Mouse (Mus musculus) layer of hippocampus, postnatal 36 days (tissue): ENCODE results near the gene Tcf7l1. TPM values are rescaled to one million over a fixed set of nuclear protein-coding genes. Genes with fewer than 3 reads are reported as not detected.

Experiments used
- DNase-seq, 2 experiments: peaks; one replicate each; pipeline ENCODE4 v3.0.0; 2022
- total RNA-seq, 2 experiments: library from RNA; stranded (reverse); gene quantifications; 2 replicates each; pipeline ENCODE4 v1.2.3; 2021

Tcf7l1 gene
- total RNA-seq, 2 experiments from 2014 or later: 2.9 to 3.6 TPM

DNA sequence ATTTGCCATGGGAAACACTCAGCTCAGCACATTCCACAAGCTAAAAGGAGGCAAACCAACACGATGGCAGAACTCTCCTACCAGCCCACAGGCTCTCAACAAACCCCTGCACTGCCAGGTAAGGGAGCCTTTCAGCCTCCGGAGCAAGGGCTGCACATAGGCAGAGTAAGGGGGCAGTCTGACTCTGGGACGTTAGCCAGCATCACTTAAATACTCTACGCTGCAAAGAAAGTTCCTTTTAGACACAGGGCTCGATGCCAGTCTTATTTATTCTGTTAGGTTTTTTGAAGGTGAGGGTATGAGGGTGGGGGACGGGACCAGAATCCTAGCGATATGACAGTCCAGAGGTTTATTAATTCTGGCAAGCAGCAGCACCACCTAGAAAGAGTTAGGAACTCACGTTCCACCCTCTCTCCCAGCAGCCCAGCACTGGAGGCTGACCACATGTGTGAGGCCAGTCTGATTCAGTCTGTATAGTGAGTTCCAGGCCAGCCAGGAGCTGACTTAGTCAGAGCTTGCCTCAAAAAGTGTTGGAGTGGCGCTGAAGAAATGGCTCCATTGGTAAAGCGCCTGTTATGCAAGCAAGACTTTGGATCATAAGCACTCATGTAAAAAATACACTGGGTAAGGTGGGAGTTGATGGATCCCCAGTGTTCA lies 44.8 kb downstream of the Tcf7l1 start:
- DNase-seq: no peak

- DNase-seq: no peak
Observed at GRCm38 (mm10) chr6:72743624-72744041, 45.4 kb downstream of the Tcf7l1 start.

- DNase-seq: no peak
Observed at GRCm38 (mm10) chr6:72742331-72742730, 46.7 kb downstream of the Tcf7l1 start.

- DNase-seq: no peak
Observed at GRCm38 (mm10) chr6:72740596-72741421, 48.2 kb downstream of the Tcf7l1 start.

DNA sequence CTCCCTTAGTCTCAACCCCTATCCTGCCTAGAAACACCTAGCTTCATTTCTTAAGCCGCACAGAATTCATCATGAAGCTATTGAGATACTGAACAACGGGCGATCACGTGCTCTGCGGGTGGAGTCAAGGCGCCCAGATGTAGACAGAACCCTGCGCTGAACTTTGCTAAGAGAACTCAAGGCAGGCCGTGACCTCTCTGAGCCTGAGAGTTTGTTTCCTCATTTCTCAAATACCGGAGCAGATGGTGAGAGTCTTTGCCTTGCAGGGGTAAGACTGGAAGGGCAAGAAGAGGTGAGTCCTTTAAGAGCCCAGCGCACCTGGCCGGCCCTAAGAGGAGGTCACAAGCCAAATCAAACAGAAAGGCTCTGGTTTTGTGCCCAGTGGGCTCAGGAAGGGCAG lies 52.2 kb downstream of the Tcf7l1 start:
- no peak for DNase-seq

- no peak for DNase-seq
Observed at GRCm38 (mm10) chr6:72735206-72735605, 53.8 kb downstream of the Tcf7l1 start.

- DNase-seq: no peak
Observed at GRCm38 (mm10) chr6:72733375-72733774, 55.7 kb downstream of the Tcf7l1 start.

GRCm38 (mm10) chr6:72732109-72732508 lies 56.9 kb downstream of the Tcf7l1 start:
- no peak for DNase-seq

GRCm38 (mm10) chr6:72730560-72730849 lies 58.5 kb downstream of the Tcf7l1 start:
- peak; percentile 12 to 42 for DNase-seq

DNA sequence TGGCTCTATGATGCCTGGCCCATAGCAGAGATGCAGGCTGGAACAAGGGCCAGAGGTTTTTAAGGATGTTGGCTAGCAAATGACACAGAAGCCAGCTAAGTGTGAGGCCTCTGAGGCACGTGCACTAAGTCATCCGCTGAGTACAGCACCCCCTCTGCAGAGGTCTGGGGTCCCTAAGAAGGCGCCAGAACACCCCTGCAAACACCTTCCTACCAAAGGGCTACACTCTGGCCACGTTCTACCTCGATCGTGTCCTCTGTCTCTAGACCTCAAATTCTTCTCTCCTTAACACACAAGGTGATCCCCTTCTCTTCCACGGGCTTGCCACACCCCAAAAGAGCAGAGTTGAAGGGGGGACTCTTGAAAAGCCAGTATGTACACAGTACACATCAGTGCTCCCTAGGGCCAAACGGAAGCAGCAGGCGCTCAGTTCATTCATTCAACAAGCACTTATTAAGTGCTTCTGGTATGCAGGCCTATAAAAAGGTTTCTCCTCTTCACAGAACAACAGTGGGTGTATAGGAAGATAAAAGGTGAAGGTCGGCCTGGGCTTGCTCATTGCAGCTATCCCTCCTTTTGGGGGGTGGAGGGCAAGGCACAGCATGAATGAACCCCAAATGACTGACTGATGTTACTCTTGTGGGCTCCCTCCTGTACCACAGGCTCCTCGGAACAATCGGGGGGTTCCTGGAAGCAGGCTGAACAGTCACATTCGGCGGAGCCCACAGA lies 59.1 kb downstream of the Tcf7l1 start:
- DNase-seq: no peak

GRCm38 (mm10) chr6:72727826-72728225 lies 61.2 kb downstream of the Tcf7l1 start:
- no peak for DNase-seq

- DNase-seq: no peak
Observed at GRCm38 (mm10) chr6:72724494-72725180, 64.4 kb downstream of the Tcf7l1 start.

DNA sequence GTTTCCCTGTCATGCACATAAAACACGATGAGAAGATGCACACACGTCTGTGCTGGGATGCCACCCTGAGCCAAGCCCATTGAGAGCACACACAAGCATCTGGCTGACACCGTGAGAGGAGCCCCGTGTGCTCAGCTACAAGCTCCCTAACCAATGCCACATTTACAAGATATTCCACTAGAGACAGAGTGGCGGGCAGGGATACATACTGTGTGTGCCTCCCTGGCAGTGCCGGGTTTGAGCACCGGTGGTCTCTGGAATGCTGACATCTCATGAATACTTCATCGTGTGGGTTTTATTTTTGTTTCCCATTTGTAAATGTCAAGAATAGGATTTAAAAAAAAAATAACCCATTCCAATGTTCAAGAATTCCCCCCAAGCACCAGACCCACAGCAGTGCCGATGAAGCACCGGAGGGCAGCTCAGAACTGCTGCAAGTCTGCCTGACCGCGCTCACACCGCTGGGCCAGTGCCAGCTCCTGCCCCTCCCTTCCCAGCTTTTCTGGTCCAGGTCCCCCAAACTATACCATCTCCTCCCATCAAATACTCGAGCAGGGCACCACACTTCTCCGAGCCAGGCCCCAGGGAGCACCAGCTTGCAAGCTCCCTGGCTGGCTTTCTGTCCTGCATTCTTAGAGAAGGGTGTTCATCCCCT lies 65.2 kb downstream of the Tcf7l1 start:
- DNase-seq: no peak

DNA sequence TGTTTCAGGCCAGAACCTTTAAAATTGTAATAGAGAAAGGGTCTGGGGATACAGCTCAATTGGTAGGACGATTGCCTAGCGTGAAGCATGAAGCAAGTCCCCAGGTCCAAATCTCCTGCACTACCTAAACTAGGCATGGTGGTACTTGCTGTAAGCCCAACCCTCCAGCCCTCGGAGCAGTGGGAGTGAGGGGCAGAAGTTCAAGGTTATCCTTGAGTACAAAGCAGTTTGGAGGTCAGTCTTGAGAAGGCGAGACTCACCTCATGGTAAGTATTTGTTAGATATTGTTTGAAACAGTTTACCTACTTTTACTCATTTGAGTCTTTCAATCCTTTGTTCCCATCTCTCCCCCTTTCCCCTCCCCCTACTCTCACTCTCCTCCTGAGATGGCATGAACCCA lies 65.9 kb downstream of the Tcf7l1 start:
- DNase-seq: no peak

- DNase-seq: no peak
Observed at GRCm38 (mm10) chr6:72720852-72721251, 68.2 kb downstream of the Tcf7l1 start.

- DNase-seq: no peak
Observed at GRCm38 (mm10) chr6:72714726-72715125, 74.3 kb downstream of the Tcf7l1 start.

GRCm38 (mm10) chr6:72714250-72714649 lies 74.8 kb downstream of the Tcf7l1 start:
- DNase-seq: no peak

GRCm38 (mm10) chr6:72711508-72712081 lies 77.5 kb downstream of the Tcf7l1 start:
- peak; percentile 30 to 40 for DNase-seq

GRCm38 (mm10) chr6:72710897-72711507 lies 78.1 kb downstream of the Tcf7l1 start:
- DNase-seq: peak in 1 of 2 experiments; percentile 26

- no peak for DNase-seq
Observed at GRCm38 (mm10) chr6:72699467-72700126, 89.5 kb downstream of the Tcf7l1 start.

GRCm38 (mm10) chr6:72698559-72698958 lies 90.5 kb downstream of the Tcf7l1 start:
- DNase-seq: no peak
